Mouse (Mus musculus): ENCODE measurements at regions not wholly inside any gene's neighbourhood (a gene's known extent, or its start where the extent isn't known, plus 50 kb on each side); places are given as distances from the start of the nearest gene placed in this dataset.
A peak's percentile ranks its signal among the peaks of the same experiment; 100 is the strongest.

DNA sequence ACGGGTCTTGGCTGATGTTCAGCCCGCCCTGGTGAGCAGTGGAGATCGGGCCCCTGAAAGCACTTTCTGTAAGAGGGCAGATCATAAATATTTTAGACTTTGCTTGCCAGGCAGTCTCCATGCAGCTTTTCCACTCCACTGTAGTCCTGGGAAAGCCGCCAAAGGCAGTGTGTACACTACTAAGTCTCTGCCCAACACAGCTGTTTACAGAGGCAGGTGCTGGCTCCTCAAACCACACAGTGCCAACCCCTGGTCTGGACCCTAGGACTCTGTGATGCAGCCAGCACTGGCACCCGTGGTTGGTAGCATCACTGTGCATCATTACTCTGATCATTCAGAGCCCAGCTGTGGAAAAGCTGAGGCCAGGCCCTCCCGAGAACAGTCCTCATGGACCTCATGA, 458.4 kb downstream of the Cdh26 start:
- intact Hi-C loops (cut with DNase I): loop anchor here (5.0 kb wide), 2 partner anchors 131 to 261 kb away; no protein-coding TSS in a partner anchor
- peak; percentile 8 to 22 for DNase-seq

DNA sequence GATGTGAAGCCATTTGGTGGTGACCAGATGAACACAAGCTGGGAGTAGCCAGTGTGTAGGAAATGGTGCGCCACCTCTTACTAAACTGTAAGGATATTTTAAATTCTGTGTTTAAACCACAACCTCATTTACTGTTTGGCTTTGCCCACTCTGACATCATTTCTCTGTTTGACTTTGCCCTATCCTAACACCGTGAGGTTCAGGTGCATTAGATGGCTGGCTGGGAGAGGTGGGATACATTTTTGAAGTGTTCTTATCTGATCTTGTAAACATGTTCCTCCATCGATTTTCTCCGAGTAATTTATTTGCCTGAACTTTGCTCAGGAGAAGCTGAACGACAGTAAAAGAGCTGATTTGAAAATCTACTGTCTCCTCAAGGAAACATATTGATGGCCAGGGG, 472.1 kb downstream of the Cdh26 start:
- intact Hi-C loops (cut with DNase I): no loop called here
- no peak for DNase-seq

- intact Hi-C loops (cut with DNase I): no loop called here
Observed at GRCm38 (mm10) chr2:178909325-178909724, 479.0 kb downstream of the Cdh26 start.

GRCm38 (mm10) chr2:178911646-178912045, 481.3 kb downstream of the Cdh26 start:
- no peak for DNase-seq
- intact Hi-C loops (cut with DNase I): no loop called here

More at GRCm38 (mm10) chr2:178909325-178909724, 479.0 kb downstream of the Cdh26 start:
- no peak for DNase-seq

GRCm38 (mm10) chr2:178916316-178917033, 486.1 kb downstream of the Cdh26 start:
- no peak for DNase-seq
- intact Hi-C loops (cut with DNase I): no loop called here

DNA sequence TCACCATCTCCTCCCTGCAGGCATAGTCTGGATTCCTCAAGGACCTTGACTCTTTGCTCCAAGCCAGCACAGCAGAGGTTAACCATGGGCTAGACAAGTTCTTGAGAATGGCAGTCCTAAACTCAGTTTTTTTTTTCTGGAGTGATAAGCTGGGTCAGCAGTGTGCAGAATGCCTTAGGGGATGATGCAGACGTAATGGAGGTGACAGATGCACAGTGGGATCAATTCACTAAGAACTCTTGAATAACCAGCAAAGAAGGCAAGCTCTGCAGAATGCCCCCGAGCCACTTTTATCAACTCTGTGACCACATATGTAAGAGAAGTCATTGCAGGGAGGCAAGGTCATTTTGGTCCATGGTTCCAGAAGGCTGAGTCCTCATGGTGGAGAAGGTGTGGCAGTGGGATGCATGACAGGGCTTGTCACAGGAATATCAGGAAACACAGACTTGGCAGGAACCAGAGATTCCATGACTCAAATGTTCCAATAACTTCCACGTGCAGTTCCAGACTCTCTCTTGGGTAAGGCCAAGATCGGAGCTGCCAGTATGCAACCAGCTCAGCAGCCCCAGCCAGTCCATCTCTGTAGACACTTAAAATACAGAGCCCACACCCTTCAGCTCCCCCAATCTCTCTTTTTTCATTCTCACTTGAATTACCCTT, 494.3 kb downstream of the Cdh26 start:
- intact Hi-C loops (cut with DNase I): no loop called here
- peak; percentile 22 to 43 for DNase-seq

DNA sequence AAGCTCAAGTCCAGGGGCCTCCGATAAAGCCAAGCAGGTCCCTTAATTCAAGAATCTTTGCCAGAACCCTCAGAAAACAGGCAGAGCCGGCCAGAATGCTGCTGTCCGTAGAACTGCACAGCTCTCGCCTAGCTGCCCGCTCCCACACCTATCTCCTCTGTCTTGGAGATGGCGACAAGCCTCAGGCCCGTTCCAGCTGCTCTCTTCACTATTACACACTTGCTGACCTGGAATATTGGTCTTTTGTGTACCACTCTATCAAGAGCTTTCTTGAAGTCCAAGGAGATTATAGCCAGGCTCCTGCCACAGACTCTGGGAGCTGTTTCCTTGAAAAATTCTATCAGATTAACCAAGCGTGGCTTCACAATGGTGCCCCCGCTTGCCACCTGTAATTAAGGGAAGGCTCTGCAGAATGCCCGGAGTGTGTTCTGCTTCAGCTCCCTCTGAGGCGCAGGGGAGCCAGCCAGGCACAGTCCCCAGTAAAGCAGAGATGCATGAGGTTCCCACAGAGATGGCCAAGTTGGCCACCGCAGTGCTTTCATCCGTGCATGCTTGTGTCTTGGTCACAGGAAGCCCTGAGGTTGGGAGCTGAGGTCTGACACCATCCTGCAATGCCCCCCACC, 496.8 kb downstream of the Cdh26 start:
- DNase-seq: no peak
- intact Hi-C loops (cut with DNase I): no loop called here

GRCm38 (mm10) chr2:178929033-178929432, 498.7 kb downstream of the Cdh26 start:
- DNase-seq: no peak
- intact Hi-C loops (cut with DNase I): no loop called here

DNA sequence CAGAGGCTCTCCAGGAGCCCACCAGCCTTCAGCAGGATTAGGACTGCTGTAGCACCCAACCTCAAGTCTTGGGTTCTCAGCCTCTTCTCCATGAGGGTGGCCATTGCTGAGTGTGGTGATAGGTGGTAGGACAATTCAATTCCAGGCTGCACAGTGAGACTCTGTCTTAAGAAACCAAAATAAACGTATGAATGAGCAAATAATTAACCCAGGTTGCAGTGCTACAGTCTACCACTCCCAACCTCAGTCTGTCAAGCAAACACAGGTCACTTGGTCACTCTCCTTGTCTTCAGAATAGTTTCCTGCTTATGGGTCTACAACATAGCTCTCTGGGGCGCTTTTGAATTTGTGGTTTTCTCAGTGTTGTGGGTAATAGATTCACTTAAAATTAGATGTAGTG, 499.8 kb downstream of the Cdh26 start:
- intact Hi-C loops (cut with DNase I): no loop called here
- no peak for DNase-seq

DNA sequence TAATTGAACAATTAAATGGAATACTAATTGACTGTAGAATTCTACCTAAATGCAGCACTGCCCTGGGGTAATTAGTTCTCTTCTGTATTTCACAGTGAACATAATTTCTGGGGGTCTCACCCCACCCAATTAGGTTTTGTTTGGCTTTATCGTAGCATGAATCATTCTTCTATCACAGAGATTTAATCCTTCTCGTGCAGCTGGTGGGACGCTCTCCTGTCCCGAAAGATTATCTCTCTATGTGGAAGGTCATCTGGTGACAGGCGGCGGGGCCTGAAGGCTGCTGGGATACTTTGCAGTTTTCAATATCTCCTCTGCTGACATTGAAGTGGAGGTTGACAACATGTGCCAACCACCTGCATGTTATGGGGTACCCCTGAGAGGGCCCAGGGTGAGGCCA, 493.8 kb upstream of the Cdh4 start:
- no peak for DNase-seq
- intact Hi-C loops (cut with DNase I): no loop called here

DNA sequence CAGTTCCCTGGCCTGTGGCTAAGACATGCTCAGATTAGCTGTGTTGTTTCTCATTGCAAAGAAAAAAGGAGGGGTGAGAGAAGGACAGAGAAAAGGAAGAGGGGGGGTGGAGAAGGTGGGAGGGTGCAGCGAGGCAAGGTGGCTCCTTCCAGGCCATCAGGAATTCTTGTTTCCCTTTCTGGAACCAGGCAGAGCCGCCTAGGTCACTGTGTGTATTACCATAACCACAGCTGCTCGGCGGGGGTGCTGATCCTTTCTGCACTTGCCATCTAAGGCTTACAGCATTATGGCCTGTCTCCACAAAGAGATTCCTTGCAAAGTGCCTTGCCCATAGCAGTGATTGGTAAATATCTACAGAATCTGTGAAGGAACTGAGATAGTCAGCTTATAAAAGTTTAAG, 493.1 kb upstream of the Cdh4 start:
- intact Hi-C loops (cut with DNase I): no loop called here
- no peak for DNase-seq

- no peak for DNase-seq
- intact Hi-C loops (cut with DNase I): no loop called here
Observed at GRCm38 (mm10) chr2:178950304-178950703, 491.9 kb upstream of the Cdh4 start.

DNA sequence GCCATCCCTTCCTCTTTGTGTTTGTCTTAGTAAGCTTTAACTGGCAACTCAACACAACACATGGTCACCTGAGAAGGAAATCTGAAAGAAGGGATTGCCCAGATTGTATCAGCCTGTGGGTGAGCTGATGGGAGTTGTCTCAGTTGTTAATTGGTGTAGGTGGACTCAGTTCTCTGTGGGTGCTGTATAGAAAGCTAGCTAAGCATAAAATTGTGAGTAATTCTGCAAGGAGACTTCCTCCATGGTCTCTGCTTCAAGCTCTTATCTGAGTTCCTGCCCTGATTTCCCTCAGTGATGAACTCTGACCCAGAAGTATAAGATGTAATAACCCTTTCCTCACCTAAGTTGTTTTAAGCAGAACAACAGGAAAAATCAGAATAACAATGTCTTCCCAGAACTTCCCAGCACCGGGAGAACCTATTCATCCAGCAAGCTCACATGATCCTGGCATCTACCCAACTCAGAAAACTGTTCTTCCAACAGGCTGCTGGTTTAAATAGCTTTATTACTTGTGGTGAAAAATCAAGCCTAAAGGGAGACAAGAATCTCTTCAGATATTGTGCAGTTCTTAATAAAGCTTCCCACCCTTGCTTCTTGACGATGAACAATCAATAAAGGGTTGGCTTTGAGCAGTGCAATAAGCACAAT, 487.7 kb upstream of the Cdh4 start:
- intact Hi-C loops (cut with DNase I): no loop called here
- no peak for DNase-seq

- DNase-seq: no peak
- intact Hi-C loops (cut with DNase I): no loop called here
Observed at GRCm38 (mm10) chr2:178958829-178959228, 483.4 kb upstream of the Cdh4 start.

DNA sequence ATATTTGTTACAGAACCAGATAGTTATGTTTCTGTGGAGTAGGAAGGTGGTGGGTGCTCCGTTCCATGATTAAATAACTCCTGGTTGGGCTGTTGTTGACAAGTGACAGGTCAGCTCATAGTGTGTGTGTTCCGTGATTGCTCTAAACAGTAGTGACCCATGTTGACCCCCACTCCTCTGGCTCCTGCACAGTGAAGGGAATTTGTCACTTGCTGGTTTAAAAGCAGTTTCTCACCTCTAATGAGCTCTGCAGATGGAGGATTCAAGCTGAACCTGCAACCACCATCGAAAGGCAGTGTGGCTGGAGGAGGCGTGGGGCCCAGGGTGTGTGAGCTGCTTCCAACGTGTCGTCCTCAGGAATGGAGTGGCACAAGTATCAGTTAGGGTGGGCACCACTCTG, 482.6 kb upstream of the Cdh4 start:
- no peak for DNase-seq
- intact Hi-C loops (cut with DNase I): no loop called here

DNA sequence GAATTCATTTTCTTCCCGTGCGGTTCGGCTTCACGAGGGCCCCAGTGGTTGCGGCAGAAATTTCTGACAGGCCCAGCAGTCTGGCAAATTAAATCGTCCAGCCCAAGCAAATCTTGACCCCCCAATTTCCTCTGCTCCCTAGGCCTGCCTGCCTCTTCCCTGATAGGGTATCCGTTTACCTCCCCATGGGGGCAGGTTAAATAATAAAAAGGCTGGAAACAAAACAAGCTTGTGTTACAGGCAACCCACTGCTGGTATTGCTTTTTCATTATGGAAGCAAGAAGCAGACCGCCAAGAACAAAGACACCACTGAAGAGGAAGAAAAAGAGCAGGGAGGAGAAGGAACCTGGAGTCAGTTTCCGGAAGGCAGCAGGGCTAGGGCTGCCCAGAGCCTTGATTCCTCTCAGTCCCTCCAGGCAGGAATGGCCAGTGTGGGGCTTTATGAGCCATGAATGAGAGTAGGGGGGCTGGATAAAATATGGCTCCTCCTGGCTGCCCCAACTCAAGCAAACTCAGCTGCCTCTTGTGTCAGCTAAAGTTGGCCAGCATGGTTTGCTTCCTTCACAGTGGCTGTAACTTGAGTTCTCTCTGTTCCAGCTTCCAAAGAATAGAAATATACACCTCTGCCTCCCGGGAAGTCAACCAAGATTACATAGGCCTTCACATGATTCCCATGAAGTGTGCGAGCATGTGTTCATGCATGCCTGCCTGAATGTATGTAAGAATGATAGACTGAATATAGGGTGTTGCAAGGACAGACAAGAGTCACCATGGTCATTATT, 474.5 kb upstream of the Cdh4 start:
- intact Hi-C loops (cut with DNase I): no loop called here
- DNase-seq: no peak

GRCm38 (mm10) chr2:178969732-178970131, 472.5 kb upstream of the Cdh4 start:
- intact Hi-C loops (cut with DNase I): no loop called here
- DNase-seq: no peak

- DNase-seq: no peak
- intact Hi-C loops (cut with DNase I): no loop called here
Observed at GRCm38 (mm10) chr2:178975366-178975765, 466.9 kb upstream of the Cdh4 start.

- intact Hi-C loops (cut with DNase I): no loop called here
- no peak for DNase-seq
Observed at GRCm38 (mm10) chr2:178976046-178976445, 466.2 kb upstream of the Cdh4 start.

DNA sequence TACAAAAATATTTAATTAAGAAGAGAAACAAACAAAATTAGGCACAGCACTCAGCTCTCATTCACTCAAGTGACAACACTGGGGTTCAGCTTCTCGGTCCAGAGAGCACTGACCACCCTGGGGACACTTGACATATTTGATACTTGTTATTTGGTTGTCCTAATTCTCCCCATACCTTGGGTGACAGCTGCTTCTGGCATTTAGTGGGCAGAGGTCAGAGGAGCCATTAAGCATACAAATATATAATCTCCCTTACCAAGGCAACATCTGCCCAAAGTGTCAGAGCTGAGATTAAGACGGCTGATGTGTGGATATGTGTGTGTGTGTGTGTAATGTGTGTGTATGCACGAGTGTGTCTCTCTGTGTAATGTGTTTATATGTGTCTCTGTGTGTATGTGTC, 465.7 kb upstream of the Cdh4 start:
- intact Hi-C loops (cut with DNase I): no loop called here
- DNase-seq: no peak

- intact Hi-C loops (cut with DNase I): no loop called here
- DNase-seq: no peak
Observed at GRCm38 (mm10) chr2:178979451-178979850, 462.8 kb upstream of the Cdh4 start.

All from heart, postnatal 36 days (tissue).